Mouse (Mus musculus): ENCODE results near the gene C3ar1.
A peak's percentile ranks its signal among the peaks of the same experiment; 100 is the strongest.

C3ar1 gene

GRCm38 (mm10) chr6:122825923-122826742 is 29.8 kb downstream of the C3ar1 start:
- DNase-seq, result peak; percentile 72

DNA sequence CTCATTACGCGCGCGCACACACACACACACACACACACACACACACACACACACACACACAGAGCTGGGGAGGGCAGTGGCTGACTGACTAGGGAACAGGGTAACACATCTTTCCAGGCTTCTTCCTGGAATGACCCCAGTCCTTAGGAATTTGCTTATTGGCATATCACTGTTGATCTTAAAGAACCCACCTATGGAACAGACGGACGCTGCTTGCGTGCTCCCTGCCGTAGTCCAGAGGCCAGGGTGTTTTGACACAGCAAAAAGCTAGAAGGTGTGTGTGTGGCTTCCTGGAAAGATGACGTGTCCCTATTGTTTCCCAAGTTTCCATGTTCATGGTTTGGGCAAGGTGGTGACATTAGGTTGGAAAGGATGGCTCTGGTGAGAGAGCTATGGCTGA is 30.8 kb downstream of the C3ar1 start:
- DNase-seq, result no peak

DNA sequence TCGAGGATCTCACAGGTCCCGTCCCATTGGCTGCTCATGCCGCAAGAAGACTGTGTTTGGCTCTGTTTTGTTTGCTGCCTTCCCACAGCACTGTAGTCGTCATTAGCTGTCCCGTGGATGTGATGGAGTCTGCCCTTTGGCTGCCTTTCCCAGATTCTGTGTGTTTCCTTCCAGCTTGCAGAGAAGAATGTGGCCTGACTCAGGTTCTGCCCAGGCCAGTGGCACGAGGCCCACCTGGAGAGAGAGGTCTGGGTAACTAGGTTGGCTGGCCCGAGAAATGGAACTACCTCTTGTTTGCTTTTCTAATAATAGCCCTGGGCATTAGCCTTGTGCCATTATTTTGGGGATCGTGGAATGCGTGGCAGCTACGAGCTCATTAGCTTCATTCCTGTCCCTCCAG is 31.9 kb downstream of the C3ar1 start:
- DNase-seq, result peak; percentile 36

- no peak for DNase-seq
These were observed 34.1 kb downstream of the C3ar1 start for GRCm38 (mm10) chr6:122821822-122822221.

GRCm38 (mm10) chr6:122820799-122821650 is 34.9 kb downstream of the C3ar1 start:
- DNase-seq, result peak; percentile 8

DNA sequence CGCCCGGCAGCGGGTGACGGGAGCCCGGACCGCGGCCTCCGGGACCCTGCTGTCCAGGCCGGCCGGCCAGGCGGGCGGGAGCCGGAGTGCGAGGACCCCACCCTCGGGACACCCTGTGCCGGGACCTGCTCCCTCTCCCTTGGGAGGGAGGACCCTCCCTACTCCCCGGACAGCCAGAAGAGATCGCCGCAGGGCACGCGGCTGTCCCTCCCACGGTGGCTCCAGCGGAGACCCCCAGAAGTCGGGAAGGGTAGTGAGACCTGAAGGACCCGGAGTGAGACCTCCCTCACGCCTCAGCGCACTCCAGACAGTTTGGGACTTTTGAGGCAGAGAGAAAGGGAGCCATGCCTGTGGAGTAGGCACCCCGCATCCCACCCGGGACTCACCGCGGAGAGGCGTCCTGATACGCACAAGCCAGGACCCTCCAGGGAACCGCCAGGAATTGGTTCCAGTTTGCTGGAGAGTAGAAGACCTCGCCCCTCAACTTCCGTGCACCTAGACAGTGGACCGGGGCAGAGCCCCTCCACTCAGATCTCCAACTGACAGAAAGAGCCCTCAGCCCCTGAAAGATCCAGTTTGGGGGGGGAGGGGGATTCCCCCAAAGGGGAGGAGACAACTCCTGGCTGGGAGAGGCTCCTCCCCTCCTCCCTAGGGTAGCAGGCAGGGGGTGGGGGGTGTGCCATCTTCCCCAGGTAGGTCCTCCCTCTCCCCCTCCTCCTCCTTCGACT is 35.7 kb downstream of the C3ar1 start:
- peak; percentile 53 for DNase-seq

- DNase-seq, result peak; percentile 81
These were observed 36.5 kb downstream of the C3ar1 start, which contains the start of gene Foxj2 for GRCm38 (mm10) chr6:122819306-122820070. TSS of gene Foxj2 (plus strand) at chr6:122819914.

- DNase-seq, result no peak
These were observed 42.3 kb downstream of the C3ar1 start for GRCm38 (mm10) chr6:122813640-122814039.

- no peak for DNase-seq
These were observed 43.2 kb downstream of the C3ar1 start for GRCm38 (mm10) chr6:122812716-122813115.

DNA sequence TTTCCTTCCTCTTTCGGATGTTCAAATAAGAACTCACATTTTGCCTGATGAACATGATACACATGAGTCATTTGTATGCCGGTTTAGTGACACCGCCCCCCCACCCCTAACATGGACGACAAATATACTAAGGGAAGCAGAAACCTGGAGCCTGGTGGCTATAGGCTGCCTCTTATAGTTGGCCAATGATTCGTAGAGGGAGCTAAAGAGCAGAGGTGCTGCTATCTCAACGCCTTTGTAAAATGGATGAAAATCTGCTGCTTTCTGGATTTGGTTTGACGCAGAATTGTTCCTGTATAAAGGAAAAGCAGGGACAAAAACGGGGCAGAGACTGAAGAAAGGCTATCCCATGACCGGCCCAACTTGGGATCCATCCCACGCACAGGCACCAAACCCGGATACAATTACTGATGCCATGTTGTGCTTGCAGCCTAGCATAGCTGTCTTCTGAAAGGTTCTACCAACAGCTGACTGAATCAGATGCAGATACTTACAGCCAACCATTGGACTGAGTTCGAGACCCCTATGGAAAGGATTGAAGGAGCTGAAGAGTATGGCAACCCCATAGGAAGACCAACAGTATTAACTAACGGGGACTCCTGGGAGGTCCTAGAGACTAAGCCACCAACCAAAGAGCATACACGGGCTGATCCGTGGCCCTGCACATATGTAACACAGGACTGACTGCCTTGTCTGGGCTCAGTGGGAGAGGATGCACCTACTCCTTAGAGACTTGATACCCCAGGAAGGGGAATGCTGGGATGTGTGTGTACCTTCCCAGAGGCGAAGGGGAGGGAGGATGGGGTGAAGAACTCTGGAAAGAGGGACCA is 44.0 kb downstream of the C3ar1 start:
- peak; percentile 56 for DNase-seq

DNA sequence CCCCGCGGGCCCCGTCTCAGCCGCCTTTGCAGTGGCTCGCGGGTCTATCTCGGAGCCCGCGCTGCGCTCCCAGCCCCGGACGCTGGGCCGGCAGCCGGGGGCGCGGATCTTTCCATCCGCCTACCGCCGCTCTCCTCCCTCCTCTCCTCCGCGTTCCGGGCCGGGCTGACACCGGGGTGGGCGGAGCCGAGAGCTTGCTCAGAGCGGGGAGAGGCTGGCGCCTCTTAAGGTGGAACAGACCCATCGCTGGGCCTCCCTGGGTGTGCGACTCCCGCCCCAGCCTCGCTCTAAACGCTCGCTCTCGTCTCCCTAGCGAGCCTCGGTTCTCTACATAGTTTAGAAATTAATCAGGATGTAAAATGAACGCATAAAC is 44.7 kb downstream of the C3ar1 start:
- DNase-seq, result peak; percentile 98

DNA sequence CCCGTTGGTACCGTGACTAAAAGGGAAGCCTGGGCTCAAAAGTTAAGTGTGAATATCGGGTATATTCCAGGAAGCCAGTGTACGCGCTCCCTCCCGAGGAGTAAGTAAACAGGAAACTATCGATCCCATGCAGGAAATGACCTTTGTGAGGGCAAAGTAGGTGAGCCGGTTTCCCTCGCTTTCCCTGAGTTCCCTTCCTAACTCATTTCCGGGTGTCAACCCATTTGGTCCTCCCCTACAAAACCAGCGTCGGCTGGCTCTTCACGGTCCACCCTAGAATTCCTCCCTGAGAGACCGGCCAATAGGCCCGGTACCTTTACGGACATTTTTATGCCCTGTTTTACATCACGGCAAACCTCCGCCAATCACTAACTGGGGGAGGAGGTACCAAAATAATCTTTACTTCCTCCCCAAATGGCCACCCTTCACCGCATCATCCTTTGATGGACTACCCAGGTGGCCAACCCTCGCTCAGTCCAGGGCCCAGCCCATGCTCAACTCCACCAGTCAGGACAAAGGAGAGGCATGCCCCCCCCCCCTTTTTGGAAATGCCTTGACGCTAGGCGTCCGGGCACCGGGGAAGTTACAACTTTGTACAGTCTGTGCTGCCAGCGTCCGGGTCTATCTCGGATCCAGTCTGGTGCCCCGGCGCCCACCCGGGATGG is 45.2 kb downstream of the C3ar1 start:
- peak; percentile 99 for DNase-seq

DNA sequence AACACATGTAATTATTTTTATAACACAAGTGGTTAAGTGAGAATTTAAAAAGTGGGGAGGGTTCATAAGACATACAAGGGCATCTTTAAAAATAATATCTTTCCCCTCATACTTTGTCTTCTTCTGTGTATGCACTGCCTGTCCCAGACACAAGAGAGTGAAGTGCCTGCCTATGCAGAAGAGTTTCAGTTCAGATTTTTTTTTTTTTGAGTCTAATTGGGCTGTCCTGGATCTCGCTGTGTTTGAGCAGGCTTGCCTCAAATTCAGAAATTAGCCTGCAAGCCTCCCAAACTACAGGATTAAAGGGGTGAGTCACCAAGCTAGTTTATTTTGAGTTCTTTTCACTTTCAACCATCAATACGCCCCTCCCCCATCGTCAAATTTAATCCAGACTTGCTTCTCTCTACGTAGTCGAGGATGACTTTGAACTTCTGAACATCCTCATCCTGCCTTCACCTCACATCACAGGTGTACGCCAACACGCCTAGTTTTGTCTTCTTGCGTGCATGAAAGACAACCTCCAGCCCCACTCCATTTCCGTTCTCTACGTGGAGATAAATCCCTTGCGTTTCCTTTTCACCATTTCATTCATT is 45.8 kb downstream of the C3ar1 start:
- no peak for DNase-seq

DNA sequence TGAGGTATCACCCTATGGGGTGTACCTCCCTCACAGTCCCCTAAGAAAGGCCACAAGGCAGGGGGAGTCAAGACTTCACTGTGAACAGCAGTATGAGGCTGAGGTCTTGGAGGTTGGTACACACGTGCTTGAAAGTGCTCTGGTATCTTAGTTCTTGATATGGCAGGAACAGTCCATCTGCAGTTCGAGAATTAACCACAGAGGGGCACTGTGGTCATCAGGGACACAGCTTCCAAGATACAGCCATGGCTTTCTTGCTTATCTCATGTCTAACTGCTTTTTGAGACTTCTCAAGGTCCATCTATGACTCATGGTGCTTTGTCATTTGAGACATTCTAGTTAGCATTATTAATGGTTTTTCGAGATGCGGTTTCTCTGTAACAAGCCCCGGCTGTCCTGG is 51.5 kb downstream of the C3ar1 start:
- peak; percentile 85 for DNase-seq

DNA sequence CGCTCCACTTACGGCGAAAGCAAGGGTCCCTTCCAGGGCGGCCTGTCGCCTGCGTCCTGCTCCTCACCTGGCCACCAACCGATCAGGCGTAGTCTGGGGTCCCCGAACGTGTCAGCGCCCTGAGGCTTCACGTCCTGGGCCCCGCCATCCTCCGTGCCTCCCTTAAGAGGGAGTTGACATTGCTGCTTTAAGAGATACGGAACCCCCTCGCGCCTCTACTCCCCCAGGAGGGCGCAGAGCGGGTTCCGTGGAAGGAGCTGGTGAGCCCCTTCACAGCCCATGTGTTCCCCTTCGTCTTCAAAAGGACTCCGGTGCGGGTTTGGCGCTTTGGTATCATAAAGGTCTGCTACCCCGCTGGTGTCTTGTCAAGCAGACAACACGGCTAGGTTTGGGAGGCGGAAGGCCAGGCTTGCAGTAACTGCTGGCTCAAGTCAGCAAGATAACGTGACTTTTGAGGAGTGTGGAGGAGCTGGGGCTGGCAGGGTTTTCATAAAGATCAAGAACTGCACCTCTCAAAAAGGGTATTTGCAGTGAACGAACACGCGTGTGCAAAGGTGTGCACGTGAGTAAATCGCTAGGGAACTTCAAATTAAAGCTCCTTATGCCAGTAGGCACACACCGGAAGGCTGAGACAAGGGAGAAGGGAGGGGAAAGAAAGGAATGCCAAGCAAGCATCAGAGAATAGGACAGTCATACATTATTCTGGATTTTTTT is 54.0 kb downstream of the C3ar1 start:
- DNase-seq, result no peak

- DNase-seq, result peak; percentile 66
These were observed 54.6 kb downstream of the C3ar1 start, which contains the start of gene Slc2a3 for GRCm38 (mm10) chr6:122801301-122801800. TSS of gene Slc2a3 (minus strand) at chr6:122801640.

DNA sequence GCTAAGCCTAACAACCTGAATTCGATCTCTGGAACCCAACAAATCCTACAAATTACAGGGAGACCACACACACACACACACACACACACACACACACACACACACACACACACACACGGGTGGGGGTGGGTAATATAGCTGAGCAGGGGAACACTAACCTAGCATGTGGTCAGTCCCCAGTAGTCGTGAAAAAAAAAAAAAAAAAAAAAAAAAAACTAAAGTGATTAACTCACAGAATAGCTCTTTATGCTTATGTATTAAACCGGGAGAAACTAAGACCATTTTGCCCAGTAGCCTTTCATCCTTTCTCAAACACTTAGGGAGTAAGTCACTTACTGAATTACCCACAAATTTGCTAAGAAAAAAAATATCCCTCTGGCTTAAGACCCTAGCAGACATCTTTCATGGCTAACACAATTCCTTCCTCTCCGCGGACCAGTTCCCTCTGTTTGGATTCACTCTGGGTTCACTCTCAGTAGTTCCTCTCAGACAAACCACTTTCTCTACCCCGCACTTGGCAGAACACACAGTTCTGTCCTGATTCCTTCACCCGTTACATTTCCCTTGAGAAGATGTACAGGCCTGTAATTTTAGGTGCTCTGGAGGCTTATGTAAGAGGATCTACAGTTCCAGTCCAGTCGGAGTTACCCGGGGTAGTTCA is 55.2 kb downstream of the C3ar1 start:
- DNase-seq, result no peak

Measured in lung, postnatal 10 days (tissue).